Mouse (Mus musculus) limb, embryonic 10.5 days (tissue): ENCODE results near the gene Ppm1l. TPM values are rescaled to one million over a fixed set of nuclear protein-coding genes. Genes with fewer than 3 reads are reported as not detected.
"Not testable (repeated sequence)": the region's sequence is repeated elsewhere in the genome, so short reads cannot be mapped to it uniquely, and the experiment has no call there.

Experiments used
- DNase-seq: peaks from one replicate; pipeline ENCODE4 v3.0.0-alpha.2; 2017; ENCODE audit warnings: low spot score
- H3K27ac ChIP-seq: fragments of 300-500 bp; sonication (generic); 2 replicates; pipeline ENCODE4 v1.5.1; 2016; ENCODE audit warnings: mild to moderate bottlenecking
- H3K27me3 ChIP-seq: fragments of 300-500 bp; sonication (generic); 2 replicates; pipeline ENCODE4 v1.6.1; 2016; ENCODE audit warnings: low read depth, mild to moderate bottlenecking; ENCODE audit not compliant: poor library complexity, severe bottlenecking
- H3K36me3 ChIP-seq: fragments of 300-500 bp; sonication (generic); 2 replicates; pipeline ENCODE4 v1.6.1; 2016; ENCODE audit warnings: mild to moderate bottlenecking, moderate library complexity
- H3K4me1 ChIP-seq: fragments of 300-500 bp; sonication (generic); 2 replicates; pipeline ENCODE4 v1.6.1; 2016
- H3K4me3 ChIP-seq: fragments of 300-500 bp; sonication (generic); 2 replicates; pipeline ENCODE4 v1.5.1; 2016; ENCODE audit warnings: mild to moderate bottlenecking, moderate library complexity
- H3K9me3 ChIP-seq: fragments of 300-500 bp; sonication (generic); replicated peaks from 2 replicates; pipeline ENCODE4 v1.6.1; 2016; ENCODE audit warnings: mild to moderate bottlenecking
- WGBS: fragments of 180-500 bp; shearing (Covaris S2); methylation state at CpG from one replicate; pipeline ENCODE4 v1.1.7; 2016; 5-methylcytosine and 5-hydroxymethylcytosine counted together
- polyA plus RNA-seq: library from polyadenylated mRNA; unstranded; fragments of >200 nt; fragmentation: Nextera tagmentation; extraction: Ambion mirVana; gene quantifications from 2 replicates; pipeline ENCODE4 v1.2.1, GENCODE M21; 2016

Ppm1l gene
- polyA plus RNA-seq, 1 experiment from 2014 or later: 9.5 TPM

DNA sequence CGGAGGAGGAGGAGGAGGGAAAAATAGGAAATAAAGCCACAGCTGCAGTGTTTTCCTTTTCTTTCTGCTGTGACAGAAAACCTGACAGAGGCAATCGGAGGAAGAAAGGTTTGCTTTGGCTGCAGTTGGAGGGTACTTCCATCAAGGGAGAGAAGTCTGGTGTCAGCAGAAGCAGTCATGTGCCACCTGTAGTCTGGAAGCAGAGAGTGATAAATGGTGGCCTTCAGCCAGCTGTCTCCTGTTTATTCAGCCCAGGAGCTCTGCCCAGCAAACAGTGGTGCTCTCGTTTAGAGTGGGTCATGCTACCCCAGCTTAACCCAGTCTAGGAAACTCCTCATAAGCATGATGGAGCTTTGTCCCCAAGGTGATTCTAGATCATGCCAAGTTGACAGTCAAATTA, 77.3 kb downstream of the Ppm1l start:
- 68% methylated on average over 3 of the region's 3 CpGs for WGBS
- no peak overlapping the region for H3K4me3 ChIP-seq
- DNase-seq: no peak
- H3K36me3 ChIP-seq: no peaks in the 10 kb centered on the region
- no peaks in the 10 kb centered on the region for H3K27me3 ChIP-seq
- H3K9me3 ChIP-seq: no peaks in the 10 kb centered on the region
- H3K4me1 ChIP-seq: no peaks in the 10 kb centered on the region
- H3K27ac ChIP-seq: no peak overlapping the region

DNA sequence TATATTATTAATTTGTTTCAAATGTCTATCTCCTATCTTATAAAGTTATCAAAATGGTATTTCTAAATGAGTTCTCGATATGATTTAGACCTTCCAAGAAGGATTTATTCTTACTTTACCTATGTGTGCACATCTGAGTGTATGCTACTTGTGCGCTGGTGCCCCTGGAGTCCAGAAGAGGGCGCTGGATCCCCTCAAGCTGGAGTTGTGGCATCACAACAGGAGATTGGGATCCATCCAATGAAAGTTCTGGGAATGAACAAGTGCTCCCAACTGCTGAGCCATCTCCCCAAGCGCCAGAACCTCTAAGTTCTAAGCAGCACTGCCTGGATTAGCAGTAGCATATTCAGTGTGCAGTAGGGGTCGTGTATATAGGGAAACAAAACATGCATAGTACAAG, 78.4 kb downstream of the Ppm1l start:
- H3K4me1 ChIP-seq: no peaks in the 10 kb centered on the region
- no peaks in the 10 kb centered on the region for H3K27me3 ChIP-seq
- no peaks in the 10 kb centered on the region for H3K9me3 ChIP-seq
- no peak overlapping the region for H3K4me3 ChIP-seq
- DNase-seq: no peak
- no peak overlapping the region for H3K27ac ChIP-seq
- WGBS: 83% methylated on average over 5 of the region's 5 CpGs
- H3K36me3 ChIP-seq: no peaks in the 10 kb centered on the region

DNA sequence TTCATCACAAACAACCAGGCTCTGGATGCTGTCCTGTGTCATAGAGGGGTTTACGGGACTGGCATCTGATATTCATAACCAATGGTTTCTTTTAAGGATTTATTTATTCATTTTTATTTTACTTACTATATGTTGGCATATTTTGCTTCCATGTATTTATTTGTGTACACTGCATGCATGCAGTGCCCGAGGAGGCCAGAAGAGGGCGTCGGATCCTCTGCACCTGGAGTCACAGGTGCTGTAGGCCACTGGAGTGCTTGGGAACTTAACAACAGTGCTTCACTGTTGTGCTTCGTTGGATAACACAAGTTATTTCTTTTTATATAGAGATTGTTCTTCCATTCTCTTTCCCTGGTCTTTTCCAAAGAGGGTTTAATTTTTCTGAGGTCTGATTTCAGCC, 81.1 kb downstream of the Ppm1l start:
- Histone ChIP-seq H3K27ac (no peak overlapping the region), H3K9me3 (no peaks in the 10 kb centered on the region), H3K27me3 (no peaks in the 10 kb centered on the region), H3K36me3 (no peaks in the 10 kb centered on the region), H3K4me3 (no peak overlapping the region), H3K4me1 (no peaks in the 10 kb centered on the region)
- DNase-seq: no peak
- WGBS: 67% methylated on average over 5 of the region's 5 CpGs

DNA sequence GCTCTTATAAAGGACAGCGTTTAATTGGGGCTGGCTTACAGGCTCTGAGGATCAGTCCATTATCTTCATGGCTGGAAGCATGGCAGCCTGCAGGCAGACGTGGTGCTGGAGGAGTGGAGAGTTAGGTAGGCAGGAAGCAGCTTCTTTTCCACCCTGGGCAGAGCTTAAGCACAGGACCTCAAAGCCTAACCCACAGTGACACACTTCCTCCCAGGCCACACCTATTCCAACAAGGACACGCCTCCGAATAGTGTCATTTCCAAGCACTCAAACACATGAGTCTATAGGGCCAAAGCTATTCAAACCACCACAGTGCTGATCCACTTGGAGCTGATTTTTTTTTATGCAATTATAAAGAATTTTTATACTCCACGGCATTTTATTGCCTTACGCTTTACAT, 82.7 kb downstream of the Ppm1l start:
- no peaks in the 10 kb centered on the region for H3K9me3 ChIP-seq
- DNase-seq: no peak
- H3K27me3 ChIP-seq: no peaks in the 10 kb centered on the region
- no peaks in the 10 kb centered on the region for H3K36me3 ChIP-seq
- no peak overlapping the region for H3K27ac ChIP-seq
- no peaks in the 10 kb centered on the region for H3K4me1 ChIP-seq
- no peak overlapping the region for H3K4me3 ChIP-seq
- WGBS: 90% methylated on average over 6 of the region's 6 CpGs

DNA sequence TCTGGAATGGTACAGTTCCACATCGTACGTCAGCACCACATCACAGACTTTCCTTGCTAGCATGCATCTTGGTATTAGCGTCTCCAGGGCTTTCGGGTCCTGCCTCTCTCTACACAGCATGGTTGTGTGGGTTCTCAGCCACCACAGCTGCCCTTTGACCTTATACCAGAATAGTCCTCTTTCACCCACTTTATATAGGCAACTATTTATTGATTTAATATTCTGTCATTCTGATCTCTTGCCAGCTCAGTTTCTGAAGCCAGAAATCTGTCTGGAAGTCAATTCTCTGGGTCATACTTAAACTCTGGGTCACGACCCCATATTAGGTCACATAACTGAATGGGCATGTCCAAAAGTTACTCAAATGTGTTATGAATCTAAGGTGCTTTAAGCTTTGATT, 86.5 kb downstream of the Ppm1l start:
- H3K27ac ChIP-seq: no peak overlapping the region
- no peaks in the 10 kb centered on the region for H3K9me3 ChIP-seq
- no peaks in the 10 kb centered on the region for H3K36me3 ChIP-seq
- 88% methylated on average over 5 of the region's 5 CpGs for WGBS
- no peak for DNase-seq
- H3K27me3 ChIP-seq: no peaks in the 10 kb centered on the region
- H3K4me3 ChIP-seq: no peak overlapping the region
- H3K4me1 ChIP-seq: no peaks in the 10 kb centered on the region

DNA sequence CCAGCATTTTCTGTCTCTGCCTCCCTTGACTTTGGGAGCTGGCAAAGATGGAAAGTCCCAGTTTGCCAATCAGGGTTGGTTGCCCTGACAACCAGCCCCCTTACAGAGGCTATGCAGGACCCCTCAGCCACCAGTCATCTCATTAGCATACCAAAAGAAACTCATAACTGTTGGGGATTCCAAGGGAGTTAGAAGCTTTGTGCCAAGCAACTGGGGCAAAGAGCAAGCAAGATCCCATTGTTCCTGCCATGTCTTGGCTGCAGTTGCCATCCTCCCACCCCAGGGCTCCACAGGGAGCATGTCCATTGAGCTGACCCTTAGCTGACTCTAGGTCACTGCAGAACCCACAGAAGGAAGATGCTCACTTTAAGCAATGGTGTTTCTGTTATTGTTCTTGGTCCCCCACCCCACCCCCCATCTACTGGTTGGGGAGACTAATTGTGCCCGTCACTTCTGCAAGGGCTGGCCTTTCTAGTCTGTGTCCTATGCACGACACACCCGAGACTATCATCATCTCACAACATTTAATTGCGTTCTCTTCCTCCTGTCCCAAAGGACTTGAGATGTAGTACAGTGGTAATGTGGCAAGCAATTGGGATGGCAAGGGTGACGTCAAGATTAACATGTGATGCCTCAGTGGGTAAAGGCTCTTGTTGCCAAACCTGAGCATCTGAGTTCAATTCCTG, 89.7 kb downstream of the Ppm1l start:
- 91% methylated on average over 5 of the region's 5 CpGs for WGBS
- no peak for DNase-seq
- H3K27me3 ChIP-seq: no peaks in the 10 kb centered on the region

DNA sequence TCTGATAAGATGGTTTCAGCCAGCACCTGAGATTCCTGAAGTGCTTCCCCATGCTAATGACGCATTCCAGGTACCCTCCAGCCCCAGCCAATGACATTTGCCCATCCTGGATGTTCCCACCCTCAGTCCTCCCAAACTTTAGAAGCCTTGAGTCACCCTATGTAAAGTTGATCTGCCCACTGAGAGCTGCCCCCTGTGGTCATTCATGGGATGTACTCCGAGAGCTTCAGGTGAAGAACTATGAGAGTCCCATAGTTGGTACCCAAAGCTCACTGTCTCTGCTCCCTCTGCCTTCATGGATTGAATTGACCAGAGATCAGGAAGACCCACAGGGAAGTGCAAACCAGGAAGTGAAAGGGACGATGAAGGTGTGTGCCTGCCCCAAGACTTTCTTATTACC, 91.4 kb downstream of the Ppm1l start:
- Histone ChIP-seq H3K27ac (no peak overlapping the region), H3K4me3 (no peak overlapping the region), H3K9me3 (no peaks in the 10 kb centered on the region), H3K27me3 (no peaks in the 10 kb centered on the region), H3K4me1 (peaks cover 23% of the 10 kb centered on the region), H3K36me3 (no peaks in the 10 kb centered on the region)
- no peak for DNase-seq
- 79% methylated on average over 3 of the region's 3 CpGs for WGBS

More for the DNA sequence above, 89.7 kb downstream of the Ppm1l start:
- Histone ChIP-seq H3K4me1 (peaks cover 11% of the 10 kb centered on the region), H3K4me3 (no peak overlapping the region), H3K36me3 (no peaks in the 10 kb centered on the region), H3K27ac (no peak overlapping the region), H3K9me3 (no peaks in the 10 kb centered on the region)

DNA sequence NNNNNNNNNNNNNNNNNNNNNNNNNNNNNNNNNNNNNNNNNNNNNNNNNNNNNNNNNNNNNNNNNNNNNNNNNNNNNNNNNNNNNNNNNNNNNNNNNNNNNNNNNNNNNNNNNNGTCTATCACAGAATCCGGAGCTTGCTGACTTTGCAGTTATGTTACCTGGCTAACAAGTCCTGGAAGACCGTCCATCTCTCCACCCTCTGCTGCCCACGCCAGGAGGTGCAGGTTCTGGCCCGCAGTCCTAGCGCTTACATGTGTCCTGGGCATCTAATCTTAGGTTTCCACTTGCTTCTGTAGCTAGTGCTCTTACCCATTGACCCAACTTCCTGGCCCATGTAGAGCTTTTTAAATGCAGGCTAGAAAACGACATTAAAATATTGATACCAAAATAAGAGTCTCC, 99.5 kb downstream of the Ppm1l start:
- Histone ChIP-seq H3K9me3 (no peaks in the 10 kb centered on the region), H3K27me3 (no peaks in the 10 kb centered on the region), H3K4me1 (peaks cover 13% of the 10 kb centered on the region), H3K27ac (no peak overlapping the region), H3K4me3 (no peak overlapping the region), H3K36me3 (no peaks in the 10 kb centered on the region)
- WGBS: 85% methylated on average over 6 of the region's 6 CpGs
- DNase-seq: no peak

DNA sequence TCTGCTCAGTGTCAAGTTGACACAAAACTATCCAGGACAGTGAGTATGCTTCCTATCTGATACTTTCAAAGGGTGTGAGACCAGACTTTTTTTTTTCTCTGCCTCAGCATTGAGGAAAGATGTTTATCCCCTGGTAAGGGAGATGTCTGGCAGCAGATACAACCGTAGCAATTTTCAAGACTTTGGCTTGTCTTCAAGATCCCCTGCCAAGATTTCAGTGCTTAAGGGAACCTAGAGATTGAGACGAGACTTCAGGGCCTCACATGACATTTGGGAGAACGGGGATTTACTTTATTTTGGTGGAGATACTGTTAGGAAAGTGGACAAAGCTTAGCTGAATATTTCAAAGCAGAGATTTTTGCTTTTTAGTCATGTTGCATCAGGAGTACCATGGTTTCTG, 106.1 kb downstream of the Ppm1l start:
- no peaks in the 10 kb centered on the region for H3K36me3 ChIP-seq
- peaks cover 16% of the 10 kb centered on the region for H3K4me1 ChIP-seq
- no peaks in the 10 kb centered on the region for H3K27me3 ChIP-seq
- H3K9me3 ChIP-seq: no peaks in the 10 kb centered on the region
- no peak overlapping the region for H3K4me3 ChIP-seq
- 0 out of 2 replicates have a peak overlapping the region, but pooled peaks have one; percentile 42 for H3K27ac ChIP-seq
- DNase-seq: no peak
- WGBS: 89% methylated on average over 3 of the region's 3 CpGs

DNA sequence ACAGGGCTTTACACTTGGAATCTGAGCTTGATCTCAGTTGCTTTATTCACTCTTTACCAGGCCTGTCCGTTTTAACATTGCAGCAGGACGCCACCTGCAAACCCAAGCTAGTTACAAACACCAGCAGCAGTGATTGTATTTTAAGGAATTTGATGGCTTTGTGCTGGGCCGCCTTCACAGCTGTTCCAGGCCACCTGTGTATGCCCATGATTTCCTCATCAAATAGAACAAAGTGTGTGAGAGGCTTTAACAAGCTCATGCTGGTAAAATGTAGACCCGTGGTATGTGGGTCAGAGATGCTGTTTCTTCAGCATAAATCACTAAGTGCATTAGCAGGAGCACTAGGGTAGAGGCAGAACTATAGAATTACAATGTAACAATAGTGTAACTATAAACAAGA, 106.7 kb downstream of the Ppm1l start:
- peak; percentile 66 for DNase-seq
- Histone ChIP-seq H3K36me3 (no peaks in the 10 kb centered on the region), H3K4me3 (no peak overlapping the region), H3K27ac (no peak overlapping the region; the same call in 1 of the 2 replicates), H3K9me3 (no peaks in the 10 kb centered on the region), H3K4me1 (peaks cover 16% of the 10 kb centered on the region), H3K27me3 (no peaks in the 10 kb centered on the region)
- 55% methylated on average over 4 of the region's 4 CpGs for WGBS

DNA sequence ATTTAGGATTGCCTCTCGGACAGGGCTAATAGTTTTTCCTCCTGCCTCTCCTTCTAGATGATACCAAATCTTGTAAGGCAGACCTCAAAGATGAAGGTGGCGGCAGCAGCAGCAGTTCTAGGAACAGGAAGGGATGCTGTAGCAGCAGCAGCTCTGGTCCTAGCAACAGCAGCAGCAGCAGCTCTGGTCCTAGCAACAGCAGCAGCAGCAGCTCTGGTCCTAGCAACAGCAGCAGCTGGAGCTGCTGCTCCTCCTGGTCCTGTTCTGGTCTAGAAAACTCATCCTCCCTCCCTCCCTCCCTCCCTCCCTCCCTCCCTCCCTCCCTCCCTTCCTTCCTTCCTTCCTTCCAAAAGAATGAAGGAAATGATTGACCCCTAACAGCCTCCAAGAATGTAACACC, 108.1 kb downstream of the Ppm1l start:
- H3K9me3 ChIP-seq, DNase-seq, H3K36me3 ChIP-seq, H3K27ac ChIP-seq, H3K4me3 ChIP-seq, H3K27me3 ChIP-seq: not testable (repeated sequence)
- peaks cover 16% of the 10 kb centered on the region for H3K4me1 ChIP-seq
- 89% methylated on average over 2 of the region's 2 CpGs for WGBS

DNA sequence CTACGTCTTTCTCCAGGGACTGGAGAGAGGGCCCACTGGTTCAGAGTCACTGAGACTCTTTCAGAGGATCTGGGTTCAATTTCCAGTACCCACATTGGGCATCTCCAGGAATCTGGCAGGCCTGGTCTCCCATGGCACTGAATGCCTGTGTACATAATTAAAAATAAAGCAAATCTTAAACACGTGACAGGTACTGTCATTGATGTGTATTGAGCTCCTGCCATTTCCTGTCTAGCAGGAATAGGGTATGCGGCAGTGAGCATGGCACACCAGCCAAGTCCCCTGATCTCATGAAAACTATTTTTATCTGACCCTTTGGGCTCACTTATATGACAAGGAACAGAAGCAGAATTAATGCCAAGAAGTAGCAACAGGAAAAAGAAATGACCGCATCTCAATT, 110.6 kb downstream of the Ppm1l start:
- no peak for DNase-seq
- H3K36me3 ChIP-seq: no peaks in the 10 kb centered on the region
- H3K4me3 ChIP-seq: no peak overlapping the region
- H3K9me3 ChIP-seq: no peaks in the 10 kb centered on the region
- WGBS: 85% methylated on average over 4 of the region's 4 CpGs
- no peak overlapping the region for H3K27ac ChIP-seq
- no peaks in the 10 kb centered on the region for H3K27me3 ChIP-seq
- H3K4me1 ChIP-seq: peaks cover 16% of the 10 kb centered on the region

DNA sequence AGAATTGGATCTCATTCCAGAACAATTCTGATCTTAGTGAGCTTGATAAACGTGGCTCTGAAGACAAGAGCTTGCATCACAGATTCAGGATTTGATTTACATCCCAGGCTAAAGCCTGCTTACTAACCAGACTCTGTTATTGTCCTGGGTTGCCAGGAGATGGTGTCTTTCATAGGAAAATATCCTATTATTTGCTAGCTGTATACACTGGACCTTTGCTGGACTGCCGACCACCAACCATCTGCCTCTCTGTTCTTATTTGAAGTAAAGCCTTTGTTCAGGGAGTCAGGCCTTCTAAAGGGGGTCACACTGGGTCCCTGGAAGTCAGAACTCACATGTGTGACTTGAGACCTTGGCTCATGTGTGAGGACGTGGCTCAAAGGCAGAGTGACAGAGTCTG, 111.6 kb downstream of the Ppm1l start:
- Histone ChIP-seq H3K36me3 (no peaks in the 10 kb centered on the region), H3K4me3 (no peak overlapping the region), H3K4me1 (peaks cover 8% of the 10 kb centered on the region), H3K27ac (no peak overlapping the region), H3K27me3 (no peaks in the 10 kb centered on the region), H3K9me3 (no peaks in the 10 kb centered on the region)
- WGBS: 79% methylated on average over 3 of the region's 3 CpGs
- DNase-seq: no peak

DNA sequence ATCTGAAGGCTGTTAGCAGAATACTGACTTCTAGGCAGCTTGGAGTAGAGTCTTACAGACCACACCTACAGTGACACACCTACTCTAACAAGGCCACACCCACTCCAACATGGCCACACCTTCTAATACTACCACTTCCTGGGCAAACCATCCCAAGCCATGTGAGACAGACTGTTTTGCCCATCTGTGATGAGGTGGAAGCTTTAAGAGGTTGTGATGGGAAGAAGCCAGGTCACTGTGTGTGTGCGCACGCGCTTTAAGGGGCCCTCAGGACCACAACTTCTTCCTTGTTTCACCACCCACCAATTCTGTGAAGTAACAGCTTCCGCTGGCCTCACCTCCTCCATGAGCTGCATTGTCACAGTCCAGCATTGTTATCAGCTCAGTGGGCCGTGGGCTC, 112.7 kb downstream of the Ppm1l start:
- Histone ChIP-seq H3K27me3 (no peaks in the 10 kb centered on the region), H3K4me3 (no peak overlapping the region), H3K27ac (no peak overlapping the region), H3K9me3 (no peaks in the 10 kb centered on the region), H3K4me1 (peaks cover 8% of the 10 kb centered on the region), H3K36me3 (no peaks in the 10 kb centered on the region)
- no peak for DNase-seq
- WGBS: 97% methylated on average over 5 of the region's 5 CpGs
